Mouse (Mus musculus) megakaryocyte, embryonic 14.5 days (primary cell): ENCODE data around the gene Anapc16. TPM values are rescaled to one million over a fixed set of nuclear protein-coding genes. Genes with fewer than 3 reads are reported as not detected.

Experiments
- H3K27me3 ChIP-seq: replicated peaks from 2 replicates; pipeline ENCODE3; 2012; ENCODE audit warnings: inconsistent platforms
- H3K36me3 ChIP-seq: replicated peaks from 2 replicates; pipeline ENCODE3; 2012; ENCODE audit warnings: low read length, inconsistent platforms, mixed read lengths
- H3K4me1 ChIP-seq: 2 replicates; pipeline ENCODE4 v1.6.1; 2012; ENCODE audit warnings: inconsistent platforms
- H3K4me3 ChIP-seq: replicated peaks from 2 replicates; pipeline ENCODE3; 2012; ENCODE audit warnings: moderate library complexity, mild to moderate bottlenecking, inconsistent platforms
- H3K9me3 ChIP-seq: 2 replicates; pipeline ENCODE4 v1.6.1; 2012; ENCODE audit warnings: inconsistent platforms
- FLI1 ChIP-seq: IDR thresholded peaks from 2 replicates; pipeline ENCODE4 v1.6.1; 2012; ENCODE audit warnings: low read length, inconsistent platforms, mixed read lengths
- GATA1 ChIP-seq: IDR thresholded peaks from 3 replicates; pipeline ENCODE4 v1.6.1; 2012; ENCODE audit warnings: mixed read lengths, low read length, inconsistent platforms, borderline replicate concordance
- polyA plus RNA-seq: library from polyadenylated mRNA; stranded (reverse); fragments of >175 nt; gene quantifications from 2 replicates; pipeline ENCODE4 v1.2.3, GENCODE M21; 2012; ENCODE audit warnings: low replicate concordance; ENCODE audit not compliant: insufficient read depth

The Anapc16 gene
- polyA plus RNA-seq, 1 experiment = 169 TPM

- Histone ChIP-seq H3K27me3 (no peaks in the 10 kb centered on the region), H3K4me3 (no peak overlapping the region), H3K4me1 (peaks cover 83% of the 10 kb centered on the region), H3K9me3 (no peaks in the 10 kb centered on the region), H3K36me3 (peaks cover 18% of the 10 kb centered on the region)
- TF ChIP-seq FLI1 = no peak
- no peak for TF ChIP-seq GATA1
Observed at GRCm38 (mm10) chr10:59945416-59945815, 57.5 kb downstream of the Anapc16 start.

DNA sequence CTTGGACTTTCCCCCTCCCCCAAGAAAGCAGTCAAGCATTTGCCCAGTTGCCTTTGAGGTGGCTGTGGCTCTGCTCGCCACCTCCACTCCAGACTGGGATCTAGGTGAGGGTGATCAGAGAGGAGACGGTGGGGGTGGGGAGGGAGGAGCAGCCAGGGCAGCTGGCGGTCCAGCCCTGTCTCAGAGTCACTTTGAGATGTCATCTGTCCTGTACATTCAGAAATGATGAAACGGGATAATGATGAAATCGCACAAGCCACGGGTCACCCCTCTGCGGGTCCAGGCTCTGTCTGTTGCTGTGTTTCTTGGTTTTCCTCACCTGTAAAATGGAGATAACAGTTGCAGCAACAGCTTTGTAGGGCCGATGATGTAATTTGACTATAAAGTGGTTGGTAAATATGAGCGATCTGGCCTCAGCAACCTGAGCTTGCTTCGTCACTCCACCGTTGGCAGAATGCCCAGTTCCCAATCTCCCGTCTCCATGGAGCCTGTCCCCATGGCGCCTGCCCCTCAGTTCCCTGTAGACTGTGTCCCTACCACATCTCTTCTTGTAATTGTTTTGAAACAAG is 59.4 kb downstream of the Anapc16 start:
- H3K9me3 ChIP-seq = no peaks in the 10 kb centered on the region
- no peaks in the 10 kb centered on the region for H3K27me3 ChIP-seq
- no peak overlapping the region for H3K4me3 ChIP-seq
- H3K4me1 ChIP-seq = peaks cover 77% of the 10 kb centered on the region
- H3K36me3 ChIP-seq = no peaks in the 10 kb centered on the region
- TF ChIP-seq GATA1 (no peak), FLI1 (no peak)

- Histone ChIP-seq H3K4me1 (peaks cover 77% of the 10 kb centered on the region), H3K27me3 (no peaks in the 10 kb centered on the region), H3K36me3 (no peaks in the 10 kb centered on the region), H3K9me3 (no peaks in the 10 kb centered on the region), H3K4me3 (peak overlapping the region; percentile 64)
- TF ChIP-seq GATA1 (no peak), FLI1 (no peak)
Observed at GRCm38 (mm10) chr10:59942847-59943420, 60.0 kb downstream of the Anapc16 start.

- TF ChIP-seq FLI1 (no peak), GATA1 (no peak)
- Histone ChIP-seq H3K36me3 (no peaks in the 10 kb centered on the region), H3K9me3 (no peaks in the 10 kb centered on the region), H3K4me1 (peaks cover 71% of the 10 kb centered on the region), H3K4me3 (peak overlapping the region; percentile 64), H3K27me3 (no peaks in the 10 kb centered on the region)
Observed at GRCm38 (mm10) chr10:59942281-59942846, 60.6 kb downstream of the Anapc16 start.

DNA sequence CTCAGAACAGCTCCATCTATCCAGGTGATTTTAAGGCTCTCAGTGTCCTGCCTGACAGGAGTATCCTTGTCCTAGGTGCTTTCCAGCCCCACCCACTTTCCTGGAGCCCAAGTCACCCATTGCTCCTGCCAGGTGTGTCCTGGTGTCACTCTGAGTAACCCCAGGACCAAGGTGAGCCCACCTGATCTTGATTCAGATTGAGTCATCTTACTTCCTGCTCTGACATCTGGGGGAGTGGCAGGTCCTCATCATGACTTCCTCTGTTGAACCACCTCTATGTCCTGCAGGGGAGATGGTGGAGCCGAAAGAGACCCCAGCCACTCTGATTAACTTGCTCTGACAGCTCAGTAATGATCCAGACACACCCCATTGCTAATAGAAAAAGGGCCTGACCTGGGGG is 63.9 kb downstream of the Anapc16 start:
- Histone ChIP-seq H3K4me3 (no peak overlapping the region), H3K36me3 (no peaks in the 10 kb centered on the region), H3K27me3 (no peaks in the 10 kb centered on the region), H3K9me3 (no peaks in the 10 kb centered on the region), H3K4me1 (peaks cover 72% of the 10 kb centered on the region)
- no peak for TF ChIP-seq FLI1
- TF ChIP-seq GATA1 = no peak

- Histone ChIP-seq H3K9me3 (no peaks in the 10 kb centered on the region), H3K4me1 (peaks cover 72% of the 10 kb centered on the region), H3K36me3 (no peaks in the 10 kb centered on the region), H3K4me3 (no peak overlapping the region), H3K27me3 (no peaks in the 10 kb centered on the region)
- TF ChIP-seq FLI1 (no peak), GATA1 (no peak)
Observed at GRCm38 (mm10) chr10:59938662-59939061, 64.3 kb downstream of the Anapc16 start.

Other genes starting within 250 kb of the Anapc16 start
- 68.2 and 87.1 TPM in 2 replicates for gene Dnajb12, start 123.6 kb downstream of the Anapc16 start, polyA plus RNA-seq
- gene Ddit4, start 51.3 kb downstream of the Anapc16 start, polyA plus RNA-seq = 33.2 and 44.6 TPM in 2 replicates
- 126 and 233 TPM in 2 replicates for gene Ascc1, start 330 bp downstream of the Anapc16 start, polyA plus RNA-seq
- gene Spock2, start 103.1 kb upstream of the Anapc16 start, polyA plus RNA-seq = 3.1 and 5.4 TPM in 2 replicates
- not detected in 2 replicates for gene Chst3, start 216.1 kb upstream of the Anapc16 start, polyA plus RNA-seq